Mouse (Mus musculus) limb, embryonic 13.5 days (tissue): ENCODE measurements around the gene Mrln. TPM values are rescaled to one million over a fixed set of nuclear protein-coding genes. Genes with fewer than 3 reads are reported as not detected.

Source experiments
- ATAC-seq: fragments of 200-750 bp; cut with Nextera tagmentation; 2 replicates; pipeline ENCODE4 v1.8.0; 2017; ENCODE audit warnings: low read depth, moderate number of reproducible peaks, moderate TSS enrichment; ENCODE audit not compliant: low FRiP score
- H3K27ac ChIP-seq: fragments of 300-500 bp; sonication (generic); 2 replicates; pipeline ENCODE4 v1.5.1; 2015; ENCODE audit warnings: inconsistent platforms, mild to moderate bottlenecking, moderate library complexity
- H3K27me3 ChIP-seq: fragments of 300-500 bp; sonication (generic); 2 replicates; pipeline ENCODE4 v1.6.1; 2015; ENCODE audit warnings: mild to moderate bottlenecking, inconsistent platforms
- H3K36me3 ChIP-seq: fragments of 300-500 bp; sonication (generic); 2 replicates; pipeline ENCODE4 v1.6.1; 2015; ENCODE audit warnings: inconsistent platforms, mild to moderate bottlenecking, moderate library complexity
- H3K4me1 ChIP-seq: fragments of 300-500 bp; sonication (generic); 2 replicates; pipeline ENCODE4 v1.6.1; 2015; ENCODE audit warnings: inconsistent platforms
- H3K4me2 ChIP-seq: fragments of 300-500 bp; sonication (generic); replicated peaks from 2 replicates; pipeline ENCODE4 v1.6.1; 2015; ENCODE audit warnings: inconsistent platforms, mild to moderate bottlenecking, moderate library complexity
- H3K4me3 ChIP-seq: fragments of 300-500 bp; sonication (generic); 2 replicates; pipeline ENCODE4 v1.5.1; 2015; ENCODE audit warnings: moderate library complexity, mild to moderate bottlenecking, inconsistent platforms
- H3K9ac ChIP-seq: fragments of 300-500 bp; sonication (generic); 2 replicates; pipeline ENCODE4 v1.6.1; 2015; ENCODE audit warnings: mild to moderate bottlenecking, inconsistent platforms
- H3K9me3 ChIP-seq: fragments of 300-500 bp; sonication (generic); 2 replicates; pipeline ENCODE4 v1.6.1; 2016; ENCODE audit warnings: inconsistent platforms
- WGBS: fragments of 180-500 bp; shearing (Covaris S2); methylation state at CpG from one replicate; pipeline ENCODE4 v1.1.7; 2015; 5-methylcytosine and 5-hydroxymethylcytosine counted together
- polyA plus RNA-seq: library from polyadenylated mRNA; unstranded; fragments of >200 nt; fragmentation: Nextera tagmentation; extraction: Ambion mirVana; gene quantifications from 2 replicates; pipeline ENCODE4 v1.2.1, GENCODE M21; 2015

Gene Mrln
- polyA plus RNA-seq, 1 experiment from 2014 or later, result 19.7 TPM

DNA sequence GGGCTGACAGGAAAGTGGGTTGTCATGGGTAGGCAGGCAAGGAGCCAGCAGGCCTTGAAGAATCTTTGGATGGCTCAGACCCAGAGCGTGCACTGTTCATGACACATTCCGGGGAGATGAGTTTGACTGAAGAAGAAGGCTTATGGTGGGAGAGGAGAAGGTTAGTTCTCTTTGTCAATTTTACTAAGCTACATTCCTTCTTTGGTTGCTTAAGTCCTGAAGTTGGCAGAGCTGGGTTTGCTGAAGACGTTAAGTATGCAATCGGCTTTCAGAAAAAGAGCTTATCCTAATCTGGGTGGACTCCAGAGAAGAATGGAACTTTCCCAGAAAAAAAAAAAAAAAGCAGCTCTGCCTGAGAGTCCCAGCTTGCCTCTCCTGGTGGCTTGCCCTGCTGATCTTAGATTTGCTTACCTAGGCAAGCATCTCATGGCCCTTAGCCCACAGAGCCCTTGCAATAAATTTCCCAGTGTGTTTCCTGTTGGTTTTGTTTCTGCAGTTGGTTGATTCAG lies 59.3 kb downstream of the Mrln start:
- 83% methylated on average over 4 of the region's 4 CpGs for WGBS
- Histone ChIP-seq H3K4me2 (no peak overlapping the region), H3K27me3 (no peaks in the 10 kb centered on the region), H3K9me3 (no peaks in the 10 kb centered on the region), H3K27ac (no peak overlapping the region), H3K4me1 (no peaks in the 10 kb centered on the region), H3K9ac (no peak overlapping the region), H3K4me3 (no peak overlapping the region), H3K36me3 (no peaks in the 10 kb centered on the region)
- ATAC-seq, result no peak

DNA sequence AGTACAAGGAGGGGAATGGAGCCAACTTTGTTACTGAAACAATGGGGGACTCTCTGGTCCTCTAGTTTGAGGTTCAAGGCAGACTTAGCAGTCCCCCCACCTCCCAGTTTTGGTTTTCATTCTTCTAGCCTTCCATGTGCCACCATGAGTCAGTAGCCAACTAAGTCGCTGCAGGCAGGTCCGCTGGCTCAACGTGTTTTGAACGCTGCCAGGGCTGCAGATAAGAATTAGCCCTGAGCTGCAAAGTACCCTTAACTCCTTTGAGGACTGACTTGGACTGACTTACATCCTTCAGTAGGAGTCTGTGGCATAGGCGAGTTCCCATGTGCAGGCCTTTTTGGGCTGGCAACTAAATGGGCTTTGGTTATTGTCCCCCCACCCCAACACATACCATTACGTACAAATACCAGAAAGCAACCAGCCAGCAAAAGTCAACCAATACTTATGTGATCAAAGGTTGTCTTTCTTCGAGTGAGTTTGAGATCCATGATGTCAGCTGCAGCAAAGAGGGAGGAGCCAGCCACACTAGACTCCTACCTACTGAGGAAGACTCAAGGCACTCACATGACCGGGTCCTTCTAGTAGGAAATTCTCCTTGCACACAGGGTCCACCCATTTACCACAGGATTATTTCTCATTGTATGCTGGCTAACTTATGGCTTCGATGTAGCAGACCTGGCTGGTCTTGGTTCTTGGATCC lies 60.0 kb downstream of the Mrln start:
- no peak overlapping the region for H3K27ac ChIP-seq
- no peak overlapping the region for H3K9ac ChIP-seq
- H3K36me3 ChIP-seq, result no peaks in the 10 kb centered on the region
- H3K9me3 ChIP-seq, result no peaks in the 10 kb centered on the region
- 84% methylated on average over 9 of the region's 9 CpGs for WGBS
- H3K27me3 ChIP-seq, result no peaks in the 10 kb centered on the region
- H3K4me1 ChIP-seq, result no peaks in the 10 kb centered on the region
- H3K4me2 ChIP-seq, result no peak overlapping the region
- ATAC-seq, result no peak
- no peak overlapping the region for H3K4me3 ChIP-seq

DNA sequence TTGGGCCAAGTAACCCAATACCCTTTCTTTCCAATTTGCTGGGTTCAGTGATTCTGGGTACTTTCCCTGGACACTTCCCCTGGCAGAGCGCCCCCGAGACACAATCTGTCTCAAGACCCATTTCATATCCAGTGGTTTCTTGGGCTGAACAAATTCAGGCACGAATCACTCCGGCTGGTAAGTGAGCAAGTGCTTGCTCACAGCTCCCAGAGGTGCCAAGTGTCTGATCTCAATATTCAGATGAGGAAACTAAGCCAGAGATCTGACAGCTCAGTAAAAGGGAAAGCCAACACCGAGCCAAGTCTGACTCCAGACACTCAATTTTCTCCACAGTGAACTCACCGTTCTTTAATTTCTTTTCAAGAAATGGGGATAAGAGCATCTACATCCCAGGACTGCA lies 62.0 kb downstream of the Mrln start:
- H3K27me3 ChIP-seq, result no peaks in the 10 kb centered on the region
- no peak overlapping the region for H3K4me2 ChIP-seq
- ATAC-seq, result no peak
- H3K4me3 ChIP-seq, result no peak overlapping the region
- H3K27ac ChIP-seq, result no peak overlapping the region
- H3K36me3 ChIP-seq, result no peaks in the 10 kb centered on the region
- no peaks in the 10 kb centered on the region for H3K9me3 ChIP-seq
- no peaks in the 10 kb centered on the region for H3K4me1 ChIP-seq
- H3K9ac ChIP-seq, result no peak overlapping the region
- 89% methylated on average over 6 of the region's 6 CpGs for WGBS

DNA sequence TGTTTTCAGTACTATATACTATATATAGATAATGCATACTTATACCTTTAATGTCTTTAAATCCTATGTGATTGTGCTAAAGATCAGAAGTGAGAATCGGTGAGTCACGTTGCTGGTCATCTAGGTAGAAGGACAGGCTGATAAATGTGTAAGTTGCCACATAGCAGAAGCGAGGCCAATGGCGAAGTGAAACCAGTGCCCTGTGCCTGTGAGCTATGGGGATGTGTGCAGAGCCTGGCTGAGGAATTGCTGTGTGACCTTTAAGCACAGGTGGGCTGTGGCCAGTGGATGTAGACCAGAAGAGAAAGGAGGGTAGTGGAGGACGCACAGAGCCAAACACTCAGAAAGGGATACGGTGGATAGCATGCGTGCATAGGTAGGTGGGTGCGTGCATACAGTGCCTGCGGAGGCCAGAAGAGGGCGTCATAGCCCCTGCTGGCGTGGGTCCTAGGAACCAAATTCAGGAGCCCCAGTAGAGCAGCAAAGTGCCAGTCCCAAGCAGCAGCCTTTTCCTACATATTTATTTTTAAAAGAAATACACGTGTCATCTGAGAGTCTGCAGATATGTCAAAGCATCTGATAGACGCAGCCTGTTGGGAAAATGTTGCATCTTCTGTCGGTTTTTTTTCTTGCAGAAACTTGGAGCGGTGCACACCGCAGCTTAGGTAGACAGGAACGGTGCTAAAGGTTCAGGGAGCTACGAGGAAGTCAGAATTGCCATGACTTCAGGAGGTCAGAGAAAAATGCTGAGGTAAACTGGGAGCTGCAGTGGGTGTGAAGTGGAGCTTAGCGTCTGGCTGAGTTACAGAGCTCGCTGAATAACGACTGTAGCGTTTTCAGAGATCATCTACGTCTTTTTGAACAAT lies 64.3 kb downstream of the Mrln start:
- H3K9ac ChIP-seq, result no peak overlapping the region
- H3K4me1 ChIP-seq, result no peaks in the 10 kb centered on the region
- no peak overlapping the region for H3K4me2 ChIP-seq
- 76% methylated on average over 23 of the region's 23 CpGs for WGBS
- no peak for ATAC-seq
- no peaks in the 10 kb centered on the region for H3K27me3 ChIP-seq
- H3K36me3 ChIP-seq, result no peaks in the 10 kb centered on the region
- no peak overlapping the region for H3K27ac ChIP-seq
- H3K4me3 ChIP-seq, result no peak overlapping the region
- no peaks in the 10 kb centered on the region for H3K9me3 ChIP-seq

Other genes starting within 250 kb of the Mrln start
- 18.9 and 19.6 TPM in 2 replicates for gene Ccdc6, start 107.5 kb upstream of the Mrln start, polyA plus RNA-seq
- 1.9 and 2.1 TPM in 2 replicates for gene Slc16a9, start 40.4 kb downstream of the Mrln start, polyA plus RNA-seq
- 10.8 and 13.0 TPM in 2 replicates for gene Fam13c, start 235.8 kb downstream of the Mrln start, polyA plus RNA-seq